Comparison of ENCODE assay signal across 8 mouse cellular contexts in the genomic region with DNA sequence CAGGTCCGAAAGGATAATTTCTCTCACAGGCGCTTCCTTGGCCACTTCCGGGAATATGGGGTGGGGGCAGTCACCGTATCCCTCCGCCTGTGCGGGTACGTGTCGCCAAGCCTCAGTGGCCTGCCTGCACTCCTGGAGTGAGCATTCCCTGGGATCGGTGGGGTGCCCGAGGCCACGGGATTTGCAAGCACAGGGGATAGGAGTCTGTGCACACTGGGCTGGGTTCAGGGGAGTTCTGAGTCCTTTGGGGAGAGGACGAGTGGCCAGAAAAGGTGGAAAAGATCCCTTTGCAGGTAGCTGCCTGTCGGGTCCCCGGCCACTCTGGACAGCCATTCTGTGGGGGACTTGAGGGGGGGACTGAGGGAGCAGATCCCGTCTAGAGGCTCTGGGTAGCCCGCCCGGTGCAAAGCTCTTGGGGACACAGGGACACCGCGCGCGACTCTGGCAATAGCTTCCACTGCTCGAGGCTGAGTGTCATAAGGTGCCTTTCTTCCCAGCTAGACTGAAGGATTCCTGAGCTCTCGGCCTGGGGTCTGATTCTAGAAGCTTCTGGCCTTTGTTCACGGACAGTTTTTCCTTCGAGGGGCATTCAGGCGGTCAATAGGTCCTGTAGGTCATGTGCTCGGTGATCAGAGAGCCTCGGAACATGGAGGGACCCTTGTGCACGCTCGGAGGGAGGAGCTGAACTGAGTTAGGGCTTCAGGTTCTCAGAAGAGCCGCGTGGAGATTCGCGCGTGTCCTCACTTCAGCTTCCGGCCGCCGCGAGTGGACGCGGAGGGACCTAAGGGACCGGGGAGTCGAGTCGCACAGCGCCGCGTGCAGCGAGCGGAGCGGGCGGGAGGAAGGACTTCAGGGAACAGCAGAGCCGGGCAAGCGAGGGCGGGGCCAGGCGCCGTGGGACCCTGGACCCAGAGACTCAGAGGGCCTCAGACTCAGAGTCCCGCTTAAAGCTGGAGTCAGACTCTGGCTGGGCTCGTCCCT. TPM values are rescaled to one million over a fixed set of nuclear protein-coding genes. Genes with fewer than 3 reads are reported as not detected.
DNase-seq lines count a peak whose midpoint lies in the region; ATAC-seq lines count a peak whose summit lies in the region.

No protein-coding gene starts in this region.

- H3K4me1 ChIP-seq in intestine, embryonic 15.5 days (replicated peaks) = peaks cover 5% of the 10 kb centered on the region
- peaks cover 24% of the 10 kb centered on the region for H3K4me1 ChIP-seq in lung, embryonic 15.5 days

- H3K4me3 ChIP-seq in intestine, embryonic 15.5 days (replicated peaks) = peak overlapping the region; percentile 52
- peak overlapping the region; percentile 50 for H3K4me3 ChIP-seq in lung, embryonic 15.5 days

- no peaks in the 10 kb centered on the region for H3K27me3 ChIP-seq in intestine, embryonic 15.5 days (replicated peaks)
- H3K27me3 ChIP-seq in lung, embryonic 15.5 days = peaks cover 15% of the 10 kb centered on the region; the same call in 1 of the 2 replicates

- no peaks in the 10 kb centered on the region for H3K9me3 ChIP-seq in intestine, embryonic 15.5 days
- H3K9me3 ChIP-seq in lung, embryonic 15.5 days = no peaks in the 10 kb centered on the region

- peak; percentile 93 for ATAC-seq in intestine, embryonic 15.5 days
- ATAC-seq in lung, embryonic 15.5 days (ENCODE audit: borderline replicate concordance, extremely low read depth, low FRiP score, low TSS enrichment) = peak; percentile 93

- DNase-seq in lung, adult 18-20 months = peak; percentile 44 to 56
- no peak for DNase-seq in lung, postnatal 25 days (ENCODE audit: low spot score)
- DNase-seq in cerebellum, postnatal 10 days = peak; percentile 87 to 89
- DNase-seq in gastrocnemius, postnatal 25 days = peak; percentile 45
- DNase-seq in retina, postnatal 1 day = peak; percentile 89
- no peak for DNase-seq in MN1 (ENCODE audit: low spot score)

- H3K36me3 ChIP-seq in intestine, embryonic 15.5 days = no peaks in the 10 kb centered on the region
- H3K36me3 ChIP-seq in lung, embryonic 15.5 days = no peaks in the 10 kb centered on the region

- H3K27ac ChIP-seq in intestine, embryonic 15.5 days = peak overlapping the region; percentile 67
- H3K27ac ChIP-seq in lung, embryonic 15.5 days = peak overlapping the region; percentile 65

- peak overlapping the region; percentile 64 for H3K9ac ChIP-seq in intestine, embryonic 15.5 days
- peak overlapping the region; percentile 55 for H3K9ac ChIP-seq in lung, embryonic 15.5 days

- peak overlapping the region; percentile 99 for H3K4me2 ChIP-seq in intestine, embryonic 15.5 days (replicated peaks)
- peak overlapping the region; percentile 93 for H3K4me2 ChIP-seq in lung, embryonic 15.5 days

- WGBS in intestine, embryonic 15.5 days = under 1% methylated on average over 58 of the region's 58 CpGs
- WGBS in lung, embryonic 15.5 days = 1% methylated on average over 58 of the region's 58 CpGs

RNA-seq across cellular contexts. Expression of a gene that starts 8.1 kb away (rescaled TPM):
- 1 to 10 TPM; 2.7 to 4.0 TPM for total RNA-seq in gastrocnemius, postnatal 25 days (2021)
- polyA plus RNA-seq in intestine, embryonic 15.5 days (2015; fragmentation: Nextera tagmentation; extraction: Ambion mirVana) = 106 and 112 TPM in 2 replicates
- polyA plus RNA-seq in lung, embryonic 15.5 days (2015; fragmentation: Nextera tagmentation; extraction: Ambion mirVana) = 112 and 116 TPM in 2 replicates

Comparison
In these comparisons a context has a peak if more than half of its experiments do, and no peak if none do; other contexts are left out.
1. DNase-seq: peak in lung, adult 18-20 months (2 of 2), cerebellum, postnatal 10 days (2 of 2), gastrocnemius, postnatal 25 days (single experiment) and retina, postnatal 1 day (single experiment); none in lung, postnatal 25 days (single experiment) and MN1 (single experiment).